Mouse (Mus musculus): Measurements from ENCODE around the gene Sln.

DNA sequence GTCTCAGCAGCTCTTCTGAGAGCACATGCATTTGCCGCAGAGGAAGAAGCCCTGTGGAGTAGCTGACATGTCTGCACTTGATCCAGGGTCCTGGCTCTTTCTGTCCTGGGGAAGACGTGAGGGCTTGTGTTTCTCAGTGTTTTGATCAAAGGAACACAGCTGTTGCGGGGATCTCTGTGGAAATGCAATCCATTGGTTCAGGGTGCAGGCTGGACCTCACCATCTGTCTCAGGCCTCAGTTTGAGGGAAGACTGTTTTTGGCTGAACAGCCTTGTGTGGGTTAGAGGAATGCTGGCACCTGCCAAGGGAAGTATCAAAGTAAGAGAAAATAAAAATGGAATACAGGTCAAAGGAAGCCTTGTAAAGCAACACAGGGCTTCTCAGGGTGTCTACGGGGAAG lies 14.0 kb upstream of the Sln start:
- no peak for TF ChIP-seq CTCF (IDR thresholded peaks at IDR 0.05; ENCODE audit: extremely low read depth, insufficient read depth, low read length)
- TF ChIP-seq POLR2A (IDR thresholded peaks at IDR 0.05; ENCODE audit: extremely low read depth, insufficient read depth, low read length): no peak

All from cortical plate, adult 2 months (tissue).